Mouse (Mus musculus) intestine, embryonic 14.5 days (tissue): ENCODE measurements around the gene Abraxas2. TPM values are rescaled to one million over a fixed set of nuclear protein-coding genes. Genes with fewer than 3 reads are reported as not detected.

Experiments used
- ATAC-seq: fragments of 200-750 bp; cut with Nextera tagmentation; replicated peaks from 2 replicates; pipeline ENCODE4 v1.8.0; 2017; ENCODE audit warnings: low read depth, moderate number of reproducible peaks, moderate TSS enrichment, moderate library complexity; ENCODE audit not compliant: low FRiP score, low TSS enrichment
- DNase-seq: peaks from one replicate; pipeline ENCODE4 v3.0.0-alpha.2; 2018; ENCODE audit warnings: low spot score
- H3K27ac ChIP-seq: fragments of 300-500 bp; sonication (generic); 2 replicates; pipeline ENCODE4 v1.5.1; 2014; ENCODE audit warnings: low read depth, mild to moderate bottlenecking, control low read depth
- H3K27me3 ChIP-seq: fragments of 300-500 bp; sonication (generic); replicated peaks from 2 replicates; pipeline ENCODE4 v1.6.1; 2014; ENCODE audit warnings: low read length, control low read depth; ENCODE audit not compliant: control insufficient read depth, insufficient read depth
- H3K36me3 ChIP-seq: fragments of 300-500 bp; sonication (generic); 2 replicates; pipeline ENCODE4 v1.6.1; 2014; ENCODE audit warnings: low read length, control low read depth; ENCODE audit not compliant: control insufficient read depth, insufficient read depth
- H3K4me1 ChIP-seq: fragments of 300-500 bp; sonication (generic); replicated peaks from 2 replicates; pipeline ENCODE4 v1.6.1; 2014; ENCODE audit warnings: low read length, control low read depth, mixed read lengths; ENCODE audit not compliant: control insufficient read depth, insufficient read depth
- H3K4me2 ChIP-seq: fragments of 300-500 bp; sonication (generic); 2 replicates; pipeline ENCODE4 v1.6.1; 2014; ENCODE audit warnings: low read length
- H3K4me3 ChIP-seq: fragments of 300-500 bp; sonication (generic); 2 replicates; pipeline ENCODE4 v1.5.1; 2014; ENCODE audit warnings: low read depth, low read length, control low read depth, mixed read lengths
- H3K9ac ChIP-seq: fragments of 300-500 bp; sonication (generic); 2 replicates; pipeline ENCODE4 v1.6.1; 2014; ENCODE audit warnings: mild to moderate bottlenecking, low read length
- H3K9me3 ChIP-seq: fragments of 300-500 bp; sonication (generic); 2 replicates; pipeline ENCODE4 v1.6.1; 2016; ENCODE audit warnings: low read length, control low read depth; ENCODE audit not compliant: control insufficient read depth
- WGBS: fragments of 180-500 bp; shearing (Covaris S2); extraction: QIAGEN DNeasy Blood & Tissue Kit; methylation state at CpG from one replicate; pipeline ENCODE4 v1.1.7; 2014; 5-methylcytosine and 5-hydroxymethylcytosine counted together
- polyA plus RNA-seq: library from polyadenylated mRNA; unstranded; fragments of >200 nt; fragmentation: Nextera tagmentation; extraction: Ambion mirVana; gene quantifications from 2 replicates; pipeline ENCODE4 v1.2.1, GENCODE M21; 2014

Gene Abraxas2
- polyA plus RNA-seq: 33.5 and 34.7 TPM in 2 replicates

DNA sequence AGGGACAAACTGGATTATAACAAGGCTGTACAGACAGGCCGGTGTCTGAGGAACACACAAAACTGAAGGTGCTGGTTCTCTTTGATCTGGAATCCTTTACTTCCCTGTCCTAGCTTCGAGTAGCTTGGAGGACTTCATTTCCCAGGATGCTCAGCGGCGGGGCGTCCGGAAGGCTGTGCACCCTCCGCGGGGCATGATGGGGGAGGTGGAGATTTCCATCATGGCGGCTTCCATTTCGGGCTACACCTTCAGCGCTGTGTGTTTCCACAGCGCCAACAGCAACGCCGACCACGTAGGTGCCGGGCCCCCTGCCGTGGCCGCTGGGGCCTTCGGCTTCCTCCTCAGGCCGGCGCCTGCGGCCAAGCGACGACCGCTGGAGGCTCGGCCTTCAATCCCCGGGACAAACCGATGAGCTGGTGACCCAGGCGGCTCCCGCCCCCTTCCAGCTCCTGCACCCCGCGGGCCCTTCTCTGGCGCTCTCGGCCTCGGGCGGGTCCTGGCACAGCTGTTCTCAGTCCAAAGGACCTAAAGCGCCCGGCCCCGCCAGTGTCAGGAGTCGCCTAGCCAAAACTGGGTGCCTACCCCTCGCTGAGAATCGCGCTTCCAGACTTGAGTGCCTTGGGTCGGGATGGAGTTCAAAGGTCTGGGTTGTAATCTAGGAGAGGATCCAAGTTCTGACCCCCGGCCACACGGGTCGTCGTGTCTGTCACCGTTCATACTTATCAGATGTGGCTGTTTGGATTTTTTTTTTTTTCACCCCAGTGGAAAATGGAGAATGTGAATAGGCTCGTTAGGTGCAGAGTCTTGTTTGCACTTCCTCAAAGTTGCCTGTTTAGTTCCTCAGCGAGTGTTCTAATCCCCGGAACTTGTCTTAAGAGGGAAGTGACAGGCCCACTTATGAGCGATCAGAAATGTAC is at the start of gene Abraxas2:
Abraxas2 (plus strand) TSS at position 184 of the 917 bp plus-strand sequence.
- peak; percentile 93 for ATAC-seq
- no peaks in the 10 kb centered on the region for H3K36me3 ChIP-seq
- H3K4me2 ChIP-seq: peak within 1 kb of the TSS; percentile 76
- H3K27ac ChIP-seq: peak within 1 kb of the TSS; percentile 77
- no peaks in the 10 kb centered on the region for H3K27me3 ChIP-seq
- H3K9ac ChIP-seq: peak within 1 kb of the TSS; percentile 79
- peaks cover 6% of the 10 kb centered on the region for H3K4me1 ChIP-seq
- WGBS: 1% methylated on average over 53 of the region's 53 CpGs
- H3K9me3 ChIP-seq: no peaks in the 10 kb centered on the region
- H3K4me3 ChIP-seq: peak within 1 kb of the TSS; percentile 100
- DNase-seq: peak; percentile 92

DNA sequence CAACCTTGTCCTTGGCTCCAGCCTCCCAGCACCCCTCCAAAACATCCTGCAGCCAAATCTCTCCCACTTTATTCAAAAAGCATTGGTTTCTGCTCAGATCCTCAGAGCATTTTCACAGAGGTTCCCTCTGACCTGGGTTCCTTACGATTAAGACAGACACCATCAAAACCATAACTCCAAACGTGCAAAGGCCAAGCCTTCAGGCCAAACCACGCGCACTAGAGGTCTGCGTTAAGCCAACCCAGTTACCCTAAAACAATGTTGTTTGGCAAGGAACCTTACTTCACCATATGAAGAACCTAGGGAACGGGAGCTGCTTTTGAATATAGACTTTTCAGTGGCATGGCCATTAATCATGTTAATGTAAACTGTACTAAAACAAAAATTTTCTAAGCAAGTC is 49.3 kb upstream of the Abraxas2 start:
- no peak overlapping the region for H3K4me3 ChIP-seq
- ATAC-seq (no peak), DNase-seq (no peak)
- H3K9ac ChIP-seq: no peak overlapping the region; the same call in 1 of the 2 replicates
- H3K36me3 ChIP-seq: no peaks in the 10 kb centered on the region
- H3K4me2 ChIP-seq: peak overlapping the region; percentile 37
- 31% methylated on average over 6 of the region's 6 CpGs for WGBS
- peaks cover 67% of the 10 kb centered on the region for H3K4me1 ChIP-seq
- H3K27ac ChIP-seq: peak overlapping the region; percentile 88
- no peaks in the 10 kb centered on the region for H3K9me3 ChIP-seq
- no peaks in the 10 kb centered on the region for H3K27me3 ChIP-seq

DNA sequence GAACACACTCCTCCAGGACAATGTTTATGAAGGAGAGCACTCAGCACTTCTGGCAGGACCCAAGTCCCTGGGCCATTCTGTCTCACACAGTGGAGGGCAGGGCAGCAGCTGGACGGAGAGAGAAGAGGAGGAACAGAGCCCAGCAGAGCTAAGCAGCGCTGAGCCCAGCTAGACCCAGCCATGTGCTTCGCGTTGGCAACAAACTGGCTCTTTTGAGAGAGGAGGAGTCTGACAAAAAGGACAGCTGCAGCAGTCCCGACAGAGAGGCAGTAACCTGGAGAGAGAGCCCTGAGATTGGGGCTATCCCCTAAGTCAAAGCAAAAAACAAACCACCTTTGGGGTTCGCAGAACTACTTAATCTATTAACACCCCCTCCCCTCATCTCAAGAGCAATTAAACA is 48.7 kb upstream of the Abraxas2 start:
- 27% methylated on average over 6 of the region's 6 CpGs for WGBS
- H3K4me2 ChIP-seq: 0 out of 2 replicates have a peak overlapping the region, but pooled peaks have one; percentile 11
- peak overlapping the region; percentile 88 for H3K27ac ChIP-seq
- DNase-seq: no peak
- no peak overlapping the region for H3K9ac ChIP-seq
- H3K4me1 ChIP-seq: peaks cover 65% of the 10 kb centered on the region
- H3K36me3 ChIP-seq: no peaks in the 10 kb centered on the region
- ATAC-seq: no peak
- H3K9me3 ChIP-seq: no peaks in the 10 kb centered on the region
- no peak overlapping the region for H3K4me3 ChIP-seq
- H3K27me3 ChIP-seq: no peaks in the 10 kb centered on the region

DNA sequence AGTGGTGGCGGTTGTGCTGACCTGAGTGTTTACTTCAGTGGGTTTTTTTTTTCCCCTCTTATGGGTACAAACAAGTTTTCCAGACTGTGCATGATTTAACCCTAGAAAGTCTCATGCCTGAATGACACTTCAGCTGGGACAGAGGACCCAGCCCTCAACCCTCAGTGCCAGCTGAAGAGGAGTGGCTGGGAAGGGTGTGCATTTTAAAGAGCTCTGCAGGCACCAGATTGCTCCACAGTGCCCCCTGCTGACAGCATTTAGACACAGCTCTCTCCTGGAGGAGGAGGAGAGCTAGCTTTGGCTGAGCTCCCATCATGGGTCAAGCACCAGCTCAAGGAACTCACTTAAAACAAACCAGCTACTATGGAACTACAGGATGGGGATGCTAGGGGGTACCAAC is 48.1 kb upstream of the Abraxas2 start:
- Histone ChIP-seq H3K9me3 (no peaks in the 10 kb centered on the region), H3K4me3 (no peak overlapping the region), H3K27ac (no peak overlapping the region), H3K36me3 (no peaks in the 10 kb centered on the region), H3K9ac (no peak overlapping the region), H3K27me3 (no peaks in the 10 kb centered on the region), H3K4me1 (peaks cover 60% of the 10 kb centered on the region), H3K4me2 (no peak overlapping the region)
- 65% methylated on average over 1 of the region's 1 CpGs for WGBS
- peak; percentile 96 for DNase-seq
- no peak for ATAC-seq

DNA sequence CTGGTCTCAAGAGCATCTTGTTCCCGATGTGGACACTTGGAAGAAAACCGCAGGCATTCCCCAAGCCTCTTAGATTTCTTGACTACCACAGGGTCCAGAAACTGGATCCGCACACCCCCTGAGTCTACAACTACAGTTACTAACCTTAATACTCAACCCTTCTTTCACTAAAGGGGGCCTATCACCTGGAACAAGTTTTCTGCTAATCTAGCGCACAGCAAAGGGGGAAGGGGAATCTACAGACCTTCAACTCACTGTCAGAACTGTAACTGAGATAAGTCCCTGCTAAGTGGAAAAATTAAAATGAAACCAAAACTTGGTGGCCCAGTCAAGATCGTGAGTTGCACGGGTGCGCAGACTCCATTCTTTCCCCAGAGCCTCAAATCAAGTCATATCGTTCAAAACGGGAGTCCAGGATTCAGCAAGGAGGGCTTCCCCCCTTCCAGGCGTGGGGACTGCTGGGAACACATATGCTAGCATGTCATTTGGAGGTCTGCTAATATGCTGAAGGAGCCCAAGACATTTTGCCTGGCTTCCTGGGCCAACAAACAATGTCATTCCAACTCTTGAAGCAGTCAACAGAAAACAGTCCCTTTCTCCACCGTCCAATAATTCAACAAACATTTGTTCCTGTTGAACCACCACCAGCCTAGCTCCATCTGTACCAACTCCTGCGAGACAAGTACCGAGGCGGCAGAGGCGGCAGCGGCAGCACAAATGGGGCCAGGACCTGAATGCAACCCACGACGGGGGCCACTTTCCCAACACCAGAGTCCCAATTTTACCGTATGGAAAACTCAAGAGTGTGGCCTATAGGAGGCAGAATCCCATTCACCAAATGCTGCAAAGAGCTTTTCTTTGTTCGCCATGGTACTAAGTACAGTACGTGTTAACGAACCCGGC is 47.1 kb upstream of the Abraxas2 start:
- no peak for ATAC-seq
- Histone ChIP-seq H3K36me3 (no peaks in the 10 kb centered on the region), H3K27me3 (no peaks in the 10 kb centered on the region), H3K9ac (peak overlapping the region; percentile 78), H3K4me1 (peaks cover 55% of the 10 kb centered on the region), H3K9me3 (no peaks in the 10 kb centered on the region), H3K4me3 (peak overlapping the region; percentile 76), H3K27ac (peak overlapping the region; percentile 90), H3K4me2 (peak overlapping the region; percentile 87)
- WGBS: 14% methylated on average over 23 of the region's 23 CpGs
- peak; percentile 67 for DNase-seq

DNA sequence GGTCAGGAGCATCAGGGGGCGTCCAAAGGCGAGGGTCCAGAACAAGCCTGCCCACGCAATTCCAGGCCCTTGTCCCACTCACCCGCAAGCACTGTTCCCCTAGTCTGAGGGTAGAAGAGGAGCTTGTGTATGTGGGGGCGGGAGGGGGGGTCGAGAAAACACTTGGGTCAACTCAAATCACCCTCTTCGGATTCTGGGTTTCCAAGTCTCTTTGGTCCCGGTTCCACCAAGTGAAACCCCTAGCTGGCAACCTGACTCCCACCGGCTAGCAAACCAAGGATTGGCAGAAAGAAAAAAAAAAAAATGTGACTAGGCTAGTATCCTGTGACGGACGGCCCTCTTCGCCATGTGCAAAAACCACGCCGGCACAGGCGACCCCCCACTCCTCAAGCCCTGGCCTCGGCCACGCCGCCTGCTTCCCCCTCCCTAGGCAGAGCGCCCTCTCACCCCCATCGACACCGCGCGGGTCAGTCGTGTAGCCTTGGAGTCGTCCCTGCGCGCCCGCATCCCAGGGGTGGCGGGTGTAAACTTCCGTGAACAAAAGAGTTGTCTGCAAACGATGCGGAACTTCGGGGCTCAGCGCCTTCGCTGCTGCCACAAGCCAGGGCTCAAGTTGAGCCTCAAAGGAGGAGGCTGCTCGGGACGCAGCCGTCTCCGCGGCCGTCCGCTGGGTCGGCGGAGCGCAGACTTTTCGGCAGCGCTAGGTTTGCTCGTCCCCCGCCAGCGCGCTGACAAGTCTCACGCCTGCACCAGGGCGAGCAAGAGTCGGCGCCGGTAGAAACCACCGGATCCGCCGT is 46.2 kb upstream of the Abraxas2 start:
- Histone ChIP-seq H3K9me3 (no peaks in the 10 kb centered on the region), H3K27ac (peak overlapping the region; percentile 90), H3K36me3 (no peaks in the 10 kb centered on the region), H3K4me2 (peak overlapping the region; percentile 87), H3K27me3 (no peaks in the 10 kb centered on the region), H3K4me1 (peaks cover 47% of the 10 kb centered on the region), H3K9ac (peak overlapping the region; percentile 78), H3K4me3 (peak overlapping the region; percentile 76)
- DNase-seq: peak; percentile 84
- ATAC-seq: peak; percentile 28; the same call in 1 of the 2 replicates
- WGBS: under 1% methylated on average over 57 of the region's 59 CpGs

DNA sequence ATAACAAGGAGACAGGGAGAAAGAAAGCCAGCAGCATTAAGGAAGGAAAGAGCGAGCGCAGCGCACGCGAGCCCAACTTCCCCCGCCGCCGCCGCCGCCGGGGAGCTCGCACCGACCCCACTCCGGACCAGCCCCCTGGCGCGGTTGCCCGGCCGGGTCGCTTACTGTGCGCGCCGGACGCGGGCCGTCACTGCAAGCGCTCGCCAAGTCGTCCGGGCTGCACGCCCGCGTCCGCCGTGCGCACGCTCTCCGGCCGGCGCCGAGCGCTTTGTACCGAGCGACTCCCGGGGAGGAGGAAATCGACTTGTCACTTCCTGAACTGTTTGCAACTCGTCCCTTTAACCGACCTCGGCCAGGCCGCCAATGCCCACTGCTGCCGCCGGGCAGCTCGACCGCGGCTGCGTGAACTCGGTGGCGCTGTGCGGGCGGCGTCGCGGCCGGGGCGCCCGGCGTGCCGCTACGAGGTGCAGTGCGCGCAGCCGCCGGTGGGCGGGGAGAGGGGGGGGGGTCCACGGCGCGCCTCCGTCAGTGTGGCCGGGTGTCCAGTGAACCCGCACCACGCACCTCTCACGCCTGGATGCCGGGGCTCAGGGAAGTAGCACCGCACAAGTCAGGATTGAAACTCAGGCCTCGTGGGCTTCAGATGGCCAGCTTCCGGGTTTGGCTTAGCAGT is 45.5 kb upstream of the Abraxas2 start, which contains the start of gene Fam53b:
Fam53b (minus strand) TSS at position 471 of the 673 bp plus-strand sequence.
- peak; percentile 66 for ATAC-seq
- peak within 1 kb of the TSS; percentile 78 for H3K9ac ChIP-seq
- under 1% methylated on average over 78 of the region's 85 CpGs for WGBS

More for the DNA sequence above, 45.5 kb upstream of the Abraxas2 start, which contains the start of gene Fam53b:
- no peaks in the 10 kb centered on the region for H3K36me3 ChIP-seq
- H3K4me3 ChIP-seq: peak within 1 kb of the TSS; percentile 76
- DNase-seq: peak; percentile 88
- H3K27ac ChIP-seq: peak within 1 kb of the TSS; percentile 90
- H3K27me3 ChIP-seq: no peaks in the 10 kb centered on the region
- no peaks in the 10 kb centered on the region for H3K9me3 ChIP-seq
- peaks cover 40% of the 10 kb centered on the region for H3K4me1 ChIP-seq
- H3K4me2 ChIP-seq: peak within 1 kb of the TSS; percentile 87
